Mouse (Mus musculus) layer of hippocampus, adult 6 months (tissue): ENCODE data around the gene Hdhd5. TPM values are rescaled to one million over a fixed set of nuclear protein-coding genes. Genes with fewer than 3 reads are reported as not detected.

Source experiments
- long read RNA-seq, 2 experiments: library from polyadenylated mRNA; unstranded; transcript quantifications; one replicate each; pipeline ENCODE4 v2.0.0; 2019 to 2020
- polyA plus RNA-seq: library from polyadenylated mRNA; unstranded; fragments of <200 nt; fragmentation: Nextera tagmentation; gene quantifications from 2 replicates; pipeline ENCODE4 v1.2.3, GENCODE M21; 2021

Gene Hdhd5
- polyA plus RNA-seq, result 6.6 and 7.0 TPM in 2 replicates
- long read RNA-seq, experiment 1, transcript Hdhd5-201 (8 exons, 1,928 nt), result major isoform, 9 of 16 reads
- long read RNA-seq, experiment 1, partial matches to known transcripts, result 0 of 16 reads
- long read RNA-seq, experiment 1, other reads (novel, unspliced or antisense), result 7 of 16 reads
- long read RNA-seq, experiment 2, transcript Hdhd5-201 (8 exons, 1,928 nt), result major isoform, 9 of 41 reads
- long read RNA-seq, experiment 2, partial matches to known transcripts, result 2 of 41 reads
- long read RNA-seq, experiment 2, other reads (novel, unspliced or antisense), result 30 of 41 reads

GRCm38 (mm10) chr6:120531020-120531965, at the start of gene Hdhd5:
Gene Hdhd5 (minus strand): TSS chr6:120531319.

GRCm38 (mm10) chr6:120493374-120494181, 37.5 kb downstream of the Hdhd5 start, which contains the start of gene Tmem121b:
Gene Tmem121b (minus strand): TSS chr6:120493807.

GRCm38 (mm10) chr6:120463086-120463871, 67.8 kb downstream of the Hdhd5 start, which contains the start of gene Il17ra:
Gene Il17ra (plus strand): TSS chr6:120463247.

Other genes starting within 250 kb of the Hdhd5 start
- 0.24 TPM in 1 of 2 replicates, not detected in the other for gene D330020A13Rik, start 237.0 kb downstream of the Hdhd5 start, polyA plus RNA-seq
- gene B4galnt3, start 236.8 kb downstream of the Hdhd5 start, polyA plus RNA-seq, result 0.31 and 0.39 TPM in 2 replicates
- gene Kdm5a, start 167.2 kb downstream of the Hdhd5 start, polyA plus RNA-seq, result 15.0 and 16.1 TPM in 2 replicates
- 3.4 TPM in 2 replicates for gene Ccdc77, start 166.9 kb downstream of the Hdhd5 start, polyA plus RNA-seq
- 5.0 and 6.0 TPM in 2 replicates for gene Il17ra, start 68.1 kb downstream of the Hdhd5 start, polyA plus RNA-seq
- 2.6 and 3.3 TPM in 2 replicates for gene Tmem121b, start 37.5 kb downstream of the Hdhd5 start, polyA plus RNA-seq
- gene Cecr2, start 135.1 kb upstream of the Hdhd5 start, polyA plus RNA-seq, result 0.69 and 0.92 TPM in 2 replicates
- 47.0 and 58.6 TPM in 2 replicates for gene Slc25a18, start 242.3 kb upstream of the Hdhd5 start, polyA plus RNA-seq